Comparison of ENCODE assay signal across 8 mouse cellular contexts in genomic region chr11:68965845-68966244, GRCm38 (mm10). TPM values are rescaled to one million over a fixed set of nuclear protein-coding genes. Genes with fewer than 3 reads are reported as not detected.
DNase-seq lines count a peak whose midpoint lies in the region; ATAC-seq lines count a peak whose summit lies in the region.

No protein-coding gene starts in this region.

- peak; percentile 66 for ATAC-seq in neutrophil, adult 5-6 weeks (ENCODE audit: extremely low read depth, insufficient number of reproducible peaks, low FRiP score, poor library complexity, severe bottlenecking)

- peak; percentile 68 for DNase-seq in gastrocnemius, adult 18-20 months (ENCODE audit: low spot score)
- no peak for DNase-seq in gastrocnemius, postnatal 25 days
- DNase-seq in ovary, postnatal 14 days (ENCODE audit: low spot score), result peak; percentile 42
- DNase-seq in ovary, adult 18-20 months (ENCODE audit: low spot score), result no peak
- peak; percentile 80 for DNase-seq in c-Kit-positive CD71-positive TER-119-positive erythroid progenitor cells, embryonic 14.5 days (ENCODE audit: low spot score)
- DNase-seq in kidney, postnatal 10 days, result peak; percentile 82
- no peak for DNase-seq in frontal cortex, postnatal 25 days (ENCODE audit: low spot score in 2 of 2)

RNA-seq across cellular contexts. Expression of gene Slc25a35, which starts 2.1 kb away (rescaled TPM):
- 1 to 10 TPM; 4.8 to 5.2 TPM for total RNA-seq in gastrocnemius, adult 18-20 months (2021)
- 1 to 10 TPM; 3.8 to 4.6 TPM for total RNA-seq in gastrocnemius, postnatal 25 days (2021)
- total RNA-seq in neutrophil, adult 5-6 weeks (2017), result 1.7 and 4.7 TPM in 2 replicates

RNA-seq across cellular contexts. Expression of gene Arhgef15, which starts 8.6 kb away (rescaled TPM):
- 1 to 10 TPM; 5.8 to 9.7 TPM for total RNA-seq in gastrocnemius, adult 18-20 months (2021)
- total RNA-seq in gastrocnemius, postnatal 25 days (2021), result 1 to 10 TPM; 8.4 to 9.6 TPM
- total RNA-seq in neutrophil, adult 5-6 weeks (2017), result not detected in 2 replicates

RNA-seq across cellular contexts. Expression of gene Rangrf, which starts 9.1 kb away (rescaled TPM):
- 10 to 100 TPM; 59.5 to 62.4 TPM for total RNA-seq in gastrocnemius, adult 18-20 months (2021)
- total RNA-seq in gastrocnemius, postnatal 25 days (2021), result 10 to 100 TPM; 59.6 to 60.4 TPM
- total RNA-seq in neutrophil, adult 5-6 weeks (2017), result 2.1 and 2.4 TPM in 2 replicates

RNA-seq across cellular contexts. Expression of gene Odf4, which starts 39.0 kb away (rescaled TPM):
- not detected for total RNA-seq in gastrocnemius, adult 18-20 months (2021)
- total RNA-seq in gastrocnemius, postnatal 25 days (2021), result not detected
- not detected in 2 replicates for total RNA-seq in neutrophil, adult 5-6 weeks (2017)

RNA-seq across cellular contexts. Expression of gene Pfas, which starts 42.4 kb away (rescaled TPM):
- total RNA-seq in gastrocnemius, adult 18-20 months (2021), result 1 to 10 TPM; 7.0 to 9.6 TPM
- 1 to 10 TPM; 6.7 to 7.0 TPM for total RNA-seq in gastrocnemius, postnatal 25 days (2021)
- 11.9 and 16.4 TPM in 2 replicates for total RNA-seq in neutrophil, adult 5-6 weeks (2017)

Comparison
In these comparisons a context has a peak if more than half of its experiments do, and no peak if none do; other contexts are left out.
1. DNase-seq: peak in gastrocnemius, adult 18-20 months (single experiment), ovary, postnatal 14 days (single experiment), c-Kit-positive CD71-positive TER-119-positive erythroid progenitor cells, embryonic 14.5 days (single experiment) and kidney, postnatal 10 days (single experiment); none in gastrocnemius, postnatal 25 days (single experiment), ovary, adult 18-20 months (single experiment) and frontal cortex, postnatal 25 days (0 of 2).
2. RNA of gene Rangrf, which starts 9.1 kb away (total RNA-seq): 59.5 to 62.4 TPM in gastrocnemius, adult 18-20 months and 59.6 to 60.4 TPM in gastrocnemius, postnatal 25 days; 2.1 to 2.4 TPM in neutrophil, adult 5-6 weeks; every median in the first group is over 10 times any median in the second.